Mouse (Mus musculus) spleen, adult 2 months (tissue): Measurements from ENCODE around the gene Mrpl38.

Experiments used
- CTCF ChIP-seq: fragments of 200-500 bp; IDR thresholded peaks from 2 replicates; pipeline ENCODE4 v1.5.1; 2011; ENCODE audit warnings: mild to moderate bottlenecking, inconsistent platforms; ENCODE audit not compliant: insufficient read depth, insufficient read length, insufficient replicate concordance; ENCODE audit errors: extremely low read depth
- POLR2A ChIP-seq: fragments of 200-500 bp; IDR thresholded peaks from 2 replicates; pipeline ENCODE4 v1.6.1; 2011; ENCODE audit warnings: low read depth, low read length, inconsistent platforms

DNA sequence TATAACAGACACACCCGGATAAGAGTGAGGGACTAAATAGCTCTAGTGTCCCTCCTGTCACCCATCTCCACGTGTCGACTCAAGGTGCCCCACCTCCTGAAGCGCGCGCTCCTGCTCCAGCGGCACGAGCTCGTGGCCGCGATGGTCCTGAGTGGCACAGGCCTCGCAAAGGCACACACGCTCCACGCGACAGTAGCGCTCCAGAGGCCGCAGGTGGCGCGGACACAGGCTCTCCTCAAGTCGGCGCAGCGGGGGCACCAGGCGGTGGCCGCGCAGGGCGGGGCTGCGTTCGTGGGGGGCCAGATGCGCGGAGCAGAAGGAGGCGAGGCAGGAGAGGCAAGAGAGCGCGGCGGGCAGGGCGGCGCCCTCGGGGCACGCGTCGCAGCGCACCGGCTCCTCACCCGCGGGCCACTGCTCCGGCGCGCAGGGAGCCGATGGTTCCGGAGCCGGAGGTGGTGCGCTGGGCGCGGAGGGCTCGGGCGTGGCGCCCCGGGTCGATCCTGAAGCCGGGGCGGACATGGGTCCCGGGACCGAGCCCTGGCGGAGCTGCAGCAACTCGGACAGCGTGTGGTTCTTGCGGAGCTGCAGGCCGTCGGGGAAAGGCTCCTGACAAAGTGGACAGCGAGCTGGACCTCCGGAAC lies 29.1 kb downstream of the Mrpl38 start:
- TF ChIP-seq POLR2A (no peak), CTCF (no peak)
